Mouse (Mus musculus): Measurements from ENCODE around the gene Ift122.

DNA sequence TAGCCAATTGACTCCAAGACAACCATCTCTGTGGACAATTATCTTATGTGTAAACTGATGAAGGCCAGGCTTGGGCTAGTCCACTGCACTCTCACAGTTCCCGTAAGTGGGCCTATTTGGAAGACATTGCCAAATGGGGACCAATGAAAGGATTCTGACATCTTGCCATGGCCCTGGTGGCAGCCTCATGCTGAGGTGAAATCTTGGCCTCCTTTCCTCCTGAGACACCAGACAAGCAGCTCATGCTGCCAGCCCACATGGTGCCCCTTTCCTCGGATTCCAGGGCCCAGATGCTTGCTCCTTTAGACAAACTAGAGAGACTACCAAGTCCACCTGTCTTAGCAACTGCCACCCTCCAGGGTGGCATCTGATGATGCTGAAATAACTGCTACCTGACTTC lies 35.1 kb upstream of the Ift122 start:
- TF ChIP-seq CTCF (conservative IDR thresholded peaks at IDR 0.05; ENCODE audit: low read length) (no peak), POU5F1 (IDR thresholded peaks at IDR 0.05; ENCODE audit: borderline replicate concordance, low read length) (no peak)
